Mouse (Mus musculus): Measurements from ENCODE around the gene Gbp9.

GRCm38 (mm10) chr5:105114696-105115095 lies 24.6 kb downstream of the Gbp9 start:
- no peak for TF ChIP-seq CTCF (IDR thresholded peaks at IDR 0.05; ENCODE audit: low read depth)
- no peak for TF ChIP-seq EP300 (IDR thresholded peaks at IDR 0.05; ENCODE audit: low read depth)
